Mouse (Mus musculus): ENCODE measurements at regions not wholly inside any gene's neighbourhood (a gene's known extent, or its start where the extent isn't known, plus 50 kb on each side); places are given as distances from the start of the nearest gene placed in this dataset.

DNA sequence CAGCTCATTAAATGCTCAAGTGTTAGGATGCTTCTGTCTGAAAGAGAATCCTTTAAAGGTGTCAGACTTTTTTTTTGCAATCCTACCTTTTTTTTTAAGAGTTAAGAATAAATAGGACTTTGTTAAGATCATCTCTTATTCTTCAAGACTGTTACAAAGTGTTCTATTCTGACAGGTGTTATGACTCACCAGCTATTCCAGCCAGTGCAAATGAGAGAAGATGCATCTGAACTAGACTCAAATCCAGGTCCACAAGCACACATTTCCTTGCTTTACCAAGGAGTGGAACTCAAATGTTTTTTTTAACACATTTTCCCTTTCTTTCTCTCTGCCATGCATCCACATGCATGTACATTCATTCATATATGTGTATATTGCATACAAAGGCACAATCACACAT is 98.4 kb upstream of the Atp10a start:
- DNase-seq (ENCODE audit: extremely low spot score, low spot score): no peak

DNA sequence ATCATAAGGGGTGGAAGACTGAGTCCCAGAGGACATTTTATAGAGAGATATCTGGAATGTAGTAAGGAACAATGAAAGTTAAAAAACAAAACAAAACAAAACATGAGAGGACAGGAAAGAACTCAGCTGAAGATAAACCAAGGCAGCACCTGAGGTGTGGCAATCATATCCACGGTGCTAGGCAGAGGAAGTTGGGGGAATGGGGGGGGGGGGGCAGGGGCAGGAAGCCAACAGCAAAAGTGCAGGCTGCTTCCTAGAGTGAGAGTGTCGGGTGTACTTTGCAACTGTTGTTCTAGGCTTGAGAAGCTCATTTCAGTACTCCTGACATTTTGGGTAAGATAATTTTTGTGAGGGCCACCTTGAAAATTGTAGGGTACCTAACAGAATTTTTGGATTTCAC is 87.2 kb upstream of the Atp10a start:
- no peak for DNase-seq (ENCODE audit: extremely low spot score, low spot score)

GRCm38 (mm10) chr7:58584241-58584820 is 71.6 kb upstream of the Atp10a start:
- peak; percentile 36 for DNase-seq (ENCODE audit: extremely low spot score, low spot score)

DNA sequence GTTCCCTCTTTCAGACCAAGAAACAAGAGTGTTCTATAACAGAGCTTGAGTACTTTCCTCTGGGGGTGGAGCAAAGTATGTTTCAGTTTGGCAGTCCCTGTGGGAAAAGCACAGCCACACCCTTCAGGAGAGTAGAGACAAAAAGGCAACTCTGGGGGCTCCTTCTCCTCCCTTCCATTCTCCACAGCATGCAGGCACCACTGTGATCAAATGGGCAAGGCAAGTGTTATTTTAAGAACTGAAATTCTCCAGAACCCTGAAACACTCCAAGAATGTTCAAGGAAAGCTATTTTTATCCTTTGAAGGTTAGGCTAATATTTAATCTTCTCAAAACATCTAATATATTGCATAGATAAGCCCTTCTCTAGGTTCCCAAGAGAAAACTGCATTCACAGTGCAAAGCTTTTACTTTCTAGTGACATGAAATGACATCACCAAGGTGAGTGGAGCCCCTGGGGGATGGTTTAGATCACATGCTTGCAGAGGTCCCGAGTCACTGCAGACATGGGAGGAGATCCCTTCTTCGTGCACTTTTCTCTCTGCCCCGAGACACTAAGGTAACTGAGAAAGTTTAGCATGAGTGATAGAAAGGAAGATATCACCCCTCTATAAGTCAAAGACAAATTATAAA is 70.2 kb upstream of the Atp10a start:
- no peak for DNase-seq (ENCODE audit: extremely low spot score, low spot score)

GRCm38 (mm10) chr7:58595951-58596350 is 60.0 kb upstream of the Atp10a start:
- no peak for DNase-seq (ENCODE audit: extremely low spot score, low spot score)
